Mouse (Mus musculus): ENCODE measurements around the gene Sfxn5.

Sfxn5 gene

DNA sequence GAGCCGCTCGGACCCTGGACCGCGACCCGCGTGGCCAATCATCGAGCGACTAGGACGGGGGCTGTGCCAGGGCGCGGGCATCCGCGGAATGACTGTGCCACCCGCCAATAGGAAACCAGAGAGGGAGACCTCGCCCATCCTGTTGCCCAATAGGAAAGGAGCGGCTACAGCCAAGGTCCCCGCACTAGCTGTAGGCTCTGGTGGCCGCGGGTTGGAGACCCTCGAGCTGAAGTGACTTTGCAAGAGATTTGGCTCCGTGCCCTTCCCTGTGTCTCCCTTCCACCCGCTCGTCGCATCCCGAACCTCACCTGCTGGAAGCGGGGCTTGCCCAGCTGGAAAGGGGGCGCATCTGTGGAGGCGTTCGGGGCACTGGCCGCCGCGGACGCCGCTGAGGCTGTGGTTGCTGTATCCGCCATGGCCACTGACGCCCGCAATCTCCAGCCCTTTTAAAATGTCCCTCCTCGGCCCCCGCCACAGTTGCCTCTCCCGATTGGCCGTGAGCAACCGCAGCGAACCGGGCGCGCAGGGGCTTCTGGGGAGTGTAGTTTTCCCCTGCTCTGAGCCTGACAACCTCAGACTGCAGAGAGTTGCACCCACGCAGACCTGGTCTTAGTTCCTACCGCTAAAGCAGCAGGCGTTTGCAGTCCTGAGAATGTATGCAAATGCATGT, at the start of gene Sfxn5:
TSS of gene Sfxn5 (minus strand) at position 423 of the 670 bp plus-strand sequence.
- peak; percentile 93 for DNase-seq (ENCODE audit: extremely low read depth, insufficient read length, low spot score)

DNA sequence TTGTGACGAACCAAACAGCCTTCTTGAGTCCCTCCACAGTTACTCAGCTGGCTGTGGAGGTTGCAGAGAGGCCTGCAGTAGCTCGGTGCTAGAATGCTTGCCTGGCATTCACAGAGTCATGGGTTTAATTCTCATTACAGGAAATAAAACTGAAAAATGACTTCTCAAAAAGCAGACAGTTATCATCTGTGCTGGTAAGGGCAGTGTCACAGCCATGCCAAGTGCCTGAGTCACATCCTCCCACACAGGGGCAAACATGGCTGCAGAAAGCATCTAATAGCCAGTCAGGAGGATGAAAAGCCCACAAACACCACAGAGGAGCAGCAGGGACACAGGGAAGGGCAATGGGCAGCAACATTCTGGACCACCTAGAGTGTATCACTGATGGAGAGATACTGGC, 49.6 kb upstream of the Sfxn5 start:
- DNase-seq (ENCODE audit: extremely low read depth, insufficient read length, low spot score): peak; percentile 64

GRCm38 (mm10) chr6:85381648-85382020, 48.4 kb upstream of the Sfxn5 start:
- DNase-seq (ENCODE audit: extremely low read depth, insufficient read length, low spot score): peak; percentile 26

GRCm38 (mm10) chr6:85380901-85381647, 47.9 kb upstream of the Sfxn5 start:
- no peak for DNase-seq (ENCODE audit: extremely low read depth, insufficient read length, low spot score)

DNA sequence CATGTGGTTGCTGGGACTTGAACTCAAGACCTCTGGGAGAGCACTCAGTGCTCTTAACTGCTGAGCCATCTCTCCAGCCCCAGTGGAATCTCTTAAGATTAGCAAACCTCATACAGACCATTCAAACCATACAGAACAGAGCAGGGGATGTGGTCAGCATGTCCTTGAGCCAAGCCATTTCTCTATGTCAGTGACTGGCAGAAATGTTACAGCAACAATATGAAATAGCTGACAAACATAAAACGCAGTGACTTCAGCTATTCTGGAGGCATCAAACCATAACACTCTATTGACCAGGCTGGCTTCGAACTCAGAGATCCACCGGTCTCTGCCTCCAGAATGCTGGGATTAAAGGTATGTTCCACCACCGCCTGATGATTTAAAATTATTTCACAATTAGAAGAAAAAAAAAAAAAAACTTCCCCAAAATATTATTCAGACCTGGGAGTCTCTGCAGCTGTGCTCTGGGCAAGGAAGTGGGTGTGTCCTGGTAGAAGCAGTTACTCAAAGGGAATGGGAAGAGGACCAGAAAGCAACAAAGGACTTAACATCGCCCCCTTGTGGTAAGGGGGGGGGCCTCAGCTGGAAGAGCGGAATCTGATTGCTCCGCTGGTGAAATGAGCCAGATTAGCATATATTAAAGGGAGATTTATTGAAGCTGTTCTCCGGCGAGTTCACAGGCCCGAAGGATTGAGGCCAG, 47.1 kb upstream of the Sfxn5 start:
- DNase-seq (ENCODE audit: extremely low read depth, insufficient read length, low spot score): peak; percentile 75

- DNase-seq (ENCODE audit: extremely low read depth, insufficient read length, low spot score): no peak
These were observed 45.4 kb upstream of the Sfxn5 start for GRCm38 (mm10) chr6:85378629-85379028.

DNA sequence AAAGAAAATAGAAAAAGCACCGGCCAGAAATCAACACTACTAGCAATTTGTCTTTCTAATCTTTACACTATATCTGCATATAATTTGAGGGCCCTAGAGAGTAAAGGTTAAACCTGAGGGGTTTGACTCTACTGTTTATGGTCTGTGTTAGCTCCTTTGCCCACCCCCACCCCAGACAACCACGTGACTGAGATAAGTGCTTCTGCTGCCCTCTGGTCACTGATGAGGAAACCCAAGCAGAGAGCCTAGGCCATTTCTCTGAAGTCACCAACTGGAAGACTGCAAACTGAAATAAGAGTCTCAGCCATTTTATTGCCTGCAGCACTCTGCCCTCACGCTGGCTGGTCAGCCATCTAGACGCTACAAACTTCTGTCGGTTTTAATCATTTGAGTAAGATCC, 44.7 kb upstream of the Sfxn5 start:
- DNase-seq (ENCODE audit: extremely low read depth, insufficient read length, low spot score): no peak

- DNase-seq (ENCODE audit: extremely low read depth, insufficient read length, low spot score): no peak
These were observed 44.0 kb upstream of the Sfxn5 start for GRCm38 (mm10) chr6:85377066-85377734.

DNA sequence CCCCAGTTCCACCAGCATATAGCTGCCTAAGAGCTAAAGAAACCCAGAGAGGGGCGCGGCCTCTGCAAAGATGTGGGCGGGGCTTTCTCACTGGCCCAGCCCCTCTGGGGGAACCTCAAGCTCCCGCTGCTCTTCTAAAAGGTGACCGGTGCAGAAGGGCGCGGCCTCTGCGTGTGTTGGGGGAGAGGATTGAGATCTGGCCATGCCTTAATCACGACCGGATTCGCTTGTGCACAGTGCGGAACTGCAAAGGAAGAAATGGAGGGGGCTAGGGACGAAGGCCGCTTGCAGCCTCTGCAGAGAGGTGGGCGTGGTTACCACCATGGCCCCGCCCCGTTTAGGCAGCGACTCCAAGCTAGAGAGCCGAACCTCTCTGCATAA, 41.5 kb upstream of the Sfxn5 start:
- DNase-seq (ENCODE audit: extremely low read depth, insufficient read length, low spot score): peak; percentile 97

DNA sequence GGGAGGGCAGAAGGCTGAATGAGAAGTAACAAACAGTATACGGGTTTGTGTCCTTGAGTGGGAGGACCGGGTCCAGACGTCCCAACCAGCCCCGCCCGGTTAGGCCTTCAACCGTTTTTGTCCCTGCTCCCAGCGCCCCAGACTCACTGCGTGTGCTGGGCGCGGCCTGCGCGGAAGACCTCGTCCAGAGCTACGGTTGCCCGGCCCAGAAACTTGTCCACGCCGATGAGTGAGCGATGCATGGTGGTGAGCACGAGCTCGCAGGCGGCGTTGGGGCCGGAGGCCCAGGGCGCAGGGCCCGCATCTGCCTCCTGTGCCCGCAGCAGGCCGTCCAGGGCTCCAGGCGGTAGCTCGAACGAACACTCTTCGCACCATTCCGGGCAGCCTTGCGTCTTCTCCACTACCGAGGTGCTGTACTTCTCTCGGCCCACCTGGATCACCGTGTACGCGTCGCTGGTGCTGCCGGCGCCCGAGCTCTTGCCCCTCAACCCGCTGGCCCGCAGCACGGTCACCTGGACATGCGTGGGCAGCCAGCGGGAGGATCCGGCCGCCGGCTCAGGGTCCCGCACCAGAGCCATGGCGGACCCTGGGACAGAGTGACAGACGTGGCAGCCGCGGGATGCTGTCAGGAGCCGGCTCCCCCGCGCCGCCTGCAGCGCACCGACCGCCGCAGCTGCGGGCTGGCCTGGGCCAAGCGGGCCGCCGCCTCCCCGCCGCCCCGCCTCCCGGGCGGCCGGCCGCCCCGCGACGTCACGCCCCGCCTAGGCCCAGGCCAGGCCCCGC, 40.9 kb upstream of the Sfxn5 start, which contains the start of gene Rab11fip5:
TSS of gene Rab11fip5 (minus strand) at position 684 of the 783 bp plus-strand sequence.
- peak; percentile 76 for DNase-seq (ENCODE audit: extremely low read depth, insufficient read length, low spot score)

- no peak for DNase-seq (ENCODE audit: extremely low read depth, insufficient read length, low spot score)
These were observed 40.0 kb upstream of the Sfxn5 start for GRCm38 (mm10) chr6:85373066-85373860.

DNA sequence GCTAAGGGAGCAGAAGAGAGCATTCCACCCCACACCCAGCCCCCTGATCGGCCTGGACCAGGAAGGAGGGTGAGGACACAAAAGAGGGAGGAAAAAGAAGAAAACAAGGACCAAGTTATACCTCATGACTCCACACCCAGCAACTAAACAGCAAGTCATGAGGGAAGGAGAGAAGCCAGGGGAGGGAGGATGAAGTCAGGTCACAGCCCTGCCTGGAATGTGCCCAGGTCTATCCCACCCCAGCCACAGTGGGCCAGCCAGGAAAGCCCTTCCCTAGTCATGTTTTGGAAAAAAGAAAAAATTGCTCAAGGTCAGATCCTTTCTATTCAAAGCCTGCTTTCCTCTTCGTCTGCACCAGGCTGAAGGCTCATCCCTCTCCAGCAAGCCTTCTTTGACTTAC, 39.3 kb upstream of the Sfxn5 start:
- no peak for DNase-seq (ENCODE audit: extremely low read depth, insufficient read length, low spot score)

- no peak for DNase-seq (ENCODE audit: extremely low read depth, insufficient read length, low spot score)
These were observed 38.7 kb upstream of the Sfxn5 start for GRCm38 (mm10) chr6:85371859-85372405.

GRCm38 (mm10) chr6:85370666-85371430, 37.6 kb upstream of the Sfxn5 start:
- no peak for DNase-seq (ENCODE audit: extremely low read depth, insufficient read length, low spot score)

DNA sequence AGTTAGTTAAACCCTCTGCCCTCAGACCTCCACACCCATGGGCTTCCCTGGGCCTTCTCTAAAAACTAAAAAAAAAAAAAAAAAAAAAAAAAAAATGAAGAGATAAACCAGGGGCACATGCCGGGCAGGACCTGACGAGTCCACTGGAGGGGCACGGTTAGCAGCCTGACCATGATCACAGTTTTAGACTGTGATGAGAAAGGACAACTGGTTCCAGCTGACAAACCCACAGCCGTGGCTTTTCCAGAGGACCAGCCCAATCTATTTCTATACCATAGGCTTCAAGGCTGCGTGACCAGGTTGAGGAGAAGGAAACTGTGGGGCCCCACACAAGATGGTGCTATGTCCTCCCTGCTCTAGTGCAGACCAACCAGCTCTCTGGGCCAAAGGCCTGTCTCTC, 36.8 kb upstream of the Sfxn5 start:
- no peak for DNase-seq (ENCODE audit: extremely low read depth, insufficient read length, low spot score)

- peak; percentile 79 for DNase-seq (ENCODE audit: extremely low read depth, insufficient read length, low spot score)
These were observed 36.1 kb upstream of the Sfxn5 start for GRCm38 (mm10) chr6:85369181-85369860.

DNA sequence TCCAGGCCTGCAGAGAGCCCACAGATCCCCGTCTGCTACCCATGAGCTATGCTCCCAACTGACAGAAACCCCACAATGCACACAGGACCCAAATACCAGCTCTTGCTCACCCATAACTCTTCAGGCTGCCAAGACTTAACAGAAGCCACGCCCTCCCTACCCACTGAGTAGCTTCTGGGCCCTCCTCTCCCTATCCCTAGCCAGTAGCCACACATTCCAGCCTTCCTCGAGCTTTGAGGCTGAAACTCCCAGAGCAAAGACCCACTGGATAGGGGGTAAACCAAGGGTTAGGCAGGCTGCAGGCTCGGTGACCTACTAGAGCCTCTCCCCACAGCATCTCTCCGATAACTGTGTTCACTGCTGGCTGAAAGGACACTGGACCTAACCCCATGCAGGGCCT, 35.5 kb upstream of the Sfxn5 start:
- peak; percentile 64 for DNase-seq (ENCODE audit: extremely low read depth, insufficient read length, low spot score)

DNA sequence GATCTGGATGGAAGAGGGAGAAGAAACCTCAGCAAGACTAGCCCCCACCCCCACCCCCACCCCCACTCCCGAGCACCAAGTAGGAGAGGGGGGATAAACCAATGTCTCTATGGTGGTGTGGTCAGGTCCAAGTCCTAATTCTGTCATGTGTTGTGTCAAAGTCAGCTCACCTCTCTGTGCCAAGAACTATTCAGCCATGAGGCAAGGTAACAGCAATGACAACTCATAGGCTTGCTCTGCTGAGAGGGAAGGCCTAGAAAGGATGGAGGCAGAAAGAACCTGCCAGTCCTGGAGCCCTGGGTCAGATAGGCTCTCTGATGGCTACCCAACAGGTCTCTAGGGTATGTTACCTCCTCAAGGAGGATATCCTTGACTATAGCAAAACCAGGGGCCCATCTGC, 34.9 kb upstream of the Sfxn5 start:
- no peak for DNase-seq (ENCODE audit: extremely low read depth, insufficient read length, low spot score)

Data from 3134 (cell line).